Mouse (Mus musculus): ENCODE measurements around the gene Ndfip2. TPM values are rescaled to one million over a fixed set of nuclear protein-coding genes. Genes with fewer than 3 reads are reported as not detected.

The Ndfip2 gene
- total and polyA plus RNA-seq, 3 experiments, result 12.6 to 49.6 (median 19.0) TPM

DNA sequence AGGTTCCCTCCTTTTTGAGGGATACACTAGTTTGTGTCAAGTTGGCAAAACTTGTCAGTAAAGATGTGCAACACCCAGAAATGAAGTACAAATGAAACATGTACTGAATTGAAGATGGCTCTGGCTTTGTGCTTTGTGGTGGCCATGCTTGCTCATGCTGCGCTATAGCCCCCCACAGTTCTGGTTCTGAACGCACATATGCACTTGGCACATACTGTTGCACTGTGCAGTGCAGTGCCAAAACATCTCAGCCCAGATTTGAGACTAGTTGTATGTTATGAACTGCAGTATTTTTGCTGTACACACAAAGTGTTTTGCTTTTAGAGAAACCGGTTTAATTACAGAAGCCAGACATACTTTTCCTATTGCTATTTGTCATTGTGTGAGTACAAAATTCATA is 25.7 kb downstream of the Ndfip2 start:
- no peaks in the 10 kb centered on the region for H3K9me3 ChIP-seq (replicated peaks; ENCODE audit: low read length)
- H3K27ac ChIP-seq (ENCODE audit: insufficient read depth, low read depth), result no peak overlapping the region
- TF ChIP-seq NELFE (IDR thresholded peaks at IDR 0.05; ENCODE audit: low read depth, low read length) (no peak), ETS1 (conservative IDR thresholded peaks at IDR 0.05; ENCODE audit: low read depth, low read length) (no peak), ZMIZ1 (IDR thresholded peaks at IDR 0.05; ENCODE audit: low read depth, low read length) (no peak), ZC3H11A (IDR thresholded peaks at IDR 0.05; ENCODE audit: low read depth, low read length) (no peak), RCOR1 (conservative IDR thresholded peaks at IDR 0.05; ENCODE audit: low read depth, low read length) (no peak)
- H3K4me2 ChIP-seq (ENCODE audit: insufficient read depth, low read depth, poor library complexity, severe bottlenecking), result no peak overlapping the region
- H3K4me3 ChIP-seq (replicated peaks in 1 of 3; ENCODE audit: low read depth in 2 of 3, low read length in 2 of 3, poor library complexity in 1 of 3), result no peak overlapping the region
- peaks cover 0 to 8% of the 10 kb centered on the region in 2 experiments for H3K36me3 ChIP-seq (replicated peaks in 1 of 2; ENCODE audit: control insufficient read depth in 1 of 2, insufficient read depth in 1 of 2, low read length in 1 of 2)
- no peaks in the 10 kb centered on the region for H3K27me3 ChIP-seq (replicated peaks)
- dilution Hi-C loops (cut with MboI; ENCODE audit: extremely low pct_ligation_motif_present, extremely low pct_unique_long_range_greater_than_20kb, low sequenced_read_pairs), result no loop called here
- no peaks in the 10 kb centered on the region for H3K79me2 ChIP-seq (replicated peaks; ENCODE audit: control insufficient read depth, extremely low read depth, insufficient read depth, poor library complexity, severe bottlenecking)
- no peaks in the 10 kb centered on the region for H3K4me1 ChIP-seq (ENCODE audit: control insufficient read depth in 1 of 2, insufficient read depth in 2 of 2)
- in situ Hi-C loops (cut with MboI; ENCODE audit: low pct_ligation_motif_present, low pct_unique_long_range_greater_than_20kb, low sequenced_read_pairs), result no loop called here
- no peak for DNase-seq (ENCODE audit: extremely low read depth)
- H3K9ac ChIP-seq (ENCODE audit: insufficient read depth, low read depth), result no peak overlapping the region

DNA sequence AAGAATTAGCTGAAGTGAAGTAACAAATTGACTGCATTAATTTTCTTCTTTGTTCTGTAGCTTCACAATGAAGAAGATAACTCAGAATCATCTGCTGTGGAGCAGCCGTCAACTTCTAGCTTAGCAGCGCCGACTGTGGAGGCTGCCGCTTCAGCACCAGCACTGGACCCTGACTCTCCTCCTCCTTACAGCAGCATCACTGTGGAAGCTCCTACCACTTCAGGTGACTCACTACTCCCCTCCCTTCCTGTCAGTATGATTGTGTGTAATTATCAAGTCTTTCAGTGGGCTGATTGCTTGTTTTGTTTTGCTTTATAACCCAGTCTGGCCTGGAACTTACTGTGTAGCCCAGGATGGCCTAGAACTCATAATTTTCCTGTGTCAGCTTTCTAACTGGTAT is 29.2 kb downstream of the Ndfip2 start:
- H3K79me2 ChIP-seq (replicated peaks; ENCODE audit: control insufficient read depth, extremely low read depth, insufficient read depth, poor library complexity, severe bottlenecking), result no peaks in the 10 kb centered on the region
- no peak for DNase-seq (ENCODE audit: extremely low read depth)
- no peaks in the 10 kb centered on the region for H3K27me3 ChIP-seq (replicated peaks)
- TF ChIP-seq KAT2A (IDR thresholded peaks at IDR 0.05; ENCODE audit: insufficient replicate concordance, low read length) (no peak), RCOR1 (conservative IDR thresholded peaks at IDR 0.05; ENCODE audit: low read depth, low read length) (no peak), CHD1 (IDR thresholded peaks at IDR 0.05; ENCODE audit: low read depth, low read length) (no peak), ETS1 (conservative IDR thresholded peaks at IDR 0.05; ENCODE audit: low read depth, low read length) (no peak), CTCF (conservative IDR thresholded peaks at IDR 0.05 in 1 of 2, IDR thresholded peaks at IDR 0.05 in 1 of 2; ENCODE audit: low read depth in 2 of 2, low read length in 2 of 2) (no peak), NELFE (IDR thresholded peaks at IDR 0.05; ENCODE audit: low read depth, low read length) (no peak), ZC3H11A (IDR thresholded peaks at IDR 0.05; ENCODE audit: low read depth, low read length) (no peak), JUND (conservative IDR thresholded peaks at IDR 0.05; ENCODE audit: low read depth, low read length) (no peak), POLR2A (IDR thresholded peaks at IDR 0.05; ENCODE audit: low read depth, low read length) (no peak), USF2 (conservative IDR thresholded peaks at IDR 0.05; ENCODE audit: low read depth, low read length) (no peak), HCFC1 (IDR thresholded peaks at IDR 0.05; ENCODE audit: low read depth, low read length) (no peak), MAX (IDR thresholded peaks at IDR 0.05; ENCODE audit: low read length) (no peak), PAX5 (IDR thresholded peaks at IDR 0.05; ENCODE audit: low read length) (no peak), TCF12 (IDR thresholded peaks at IDR 0.05; ENCODE audit: low read depth, low read length) (no peak), NRF1 (IDR thresholded peaks at IDR 0.05; ENCODE audit: low read depth, low read length) (no peak), MYC (IDR thresholded peaks at IDR 0.05; ENCODE audit: low read depth, low read length) (no peak), SIN3A (IDR thresholded peaks at IDR 0.05; ENCODE audit: low read length) (no peak)
- peaks cover 0 to 18% of the 10 kb centered on the region in 2 experiments for H3K36me3 ChIP-seq (replicated peaks in 1 of 2; ENCODE audit: control insufficient read depth in 1 of 2, insufficient read depth in 1 of 2, low read length in 1 of 2)
- in situ Hi-C loops (cut with MboI; ENCODE audit: low pct_ligation_motif_present, low pct_unique_long_range_greater_than_20kb, low sequenced_read_pairs) (no loop called here), dilution Hi-C loops (cut with MboI; ENCODE audit: extremely low pct_ligation_motif_present, extremely low pct_unique_long_range_greater_than_20kb, low sequenced_read_pairs) (no loop called here)
- no peak overlapping the region for H3K4me2 ChIP-seq (ENCODE audit: insufficient read depth, low read depth, poor library complexity, severe bottlenecking)
- H3K4me3 ChIP-seq (replicated peaks in 1 of 3; ENCODE audit: low read depth in 2 of 3, low read length in 2 of 3, poor library complexity in 1 of 3), result no peak overlapping the region
- no peak overlapping the region for H3K27ac ChIP-seq (ENCODE audit: insufficient read depth, low read depth)
- H3K9ac ChIP-seq (ENCODE audit: insufficient read depth, low read depth), result no peak overlapping the region
- peaks cover 0 to 3% of the 10 kb centered on the region in 2 experiments; a peak in 1 of 4 replicates for H3K4me1 ChIP-seq (ENCODE audit: control insufficient read depth in 1 of 2, insufficient read depth in 2 of 2)
- H3K9me3 ChIP-seq (replicated peaks; ENCODE audit: low read length), result no peaks in the 10 kb centered on the region
